Mouse (Mus musculus) megakaryocyte, embryonic 14.5 days (primary cell): Measurements from ENCODE around the gene Arhgef33. TPM values are rescaled to one million over a fixed set of nuclear protein-coding genes. Genes with fewer than 3 reads are reported as not detected.

Experiments
- H3K27me3 ChIP-seq: replicated peaks from 2 replicates; pipeline ENCODE3; 2012; ENCODE audit warnings: inconsistent platforms
- H3K36me3 ChIP-seq: replicated peaks from 2 replicates; pipeline ENCODE3; 2012; ENCODE audit warnings: low read length, inconsistent platforms, mixed read lengths
- H3K4me1 ChIP-seq: 2 replicates; pipeline ENCODE4 v1.6.1; 2012; ENCODE audit warnings: inconsistent platforms
- H3K4me3 ChIP-seq: replicated peaks from 2 replicates; pipeline ENCODE3; 2012; ENCODE audit warnings: moderate library complexity, mild to moderate bottlenecking, inconsistent platforms
- H3K9me3 ChIP-seq: 2 replicates; pipeline ENCODE4 v1.6.1; 2012; ENCODE audit warnings: inconsistent platforms
- FLI1 ChIP-seq: IDR thresholded peaks from 2 replicates; pipeline ENCODE4 v1.6.1; 2012; ENCODE audit warnings: low read length, inconsistent platforms, mixed read lengths
- GATA1 ChIP-seq: IDR thresholded peaks from 3 replicates; pipeline ENCODE4 v1.6.1; 2012; ENCODE audit warnings: mixed read lengths, low read length, inconsistent platforms, borderline replicate concordance
- polyA plus RNA-seq: library from polyadenylated mRNA; stranded (reverse); fragments of >175 nt; gene quantifications from 2 replicates; pipeline ENCODE4 v1.2.3, GENCODE M21; 2012; ENCODE audit warnings: low replicate concordance; ENCODE audit not compliant: insufficient read depth

Gene Arhgef33
- polyA plus RNA-seq, 1 experiment: not detected

DNA sequence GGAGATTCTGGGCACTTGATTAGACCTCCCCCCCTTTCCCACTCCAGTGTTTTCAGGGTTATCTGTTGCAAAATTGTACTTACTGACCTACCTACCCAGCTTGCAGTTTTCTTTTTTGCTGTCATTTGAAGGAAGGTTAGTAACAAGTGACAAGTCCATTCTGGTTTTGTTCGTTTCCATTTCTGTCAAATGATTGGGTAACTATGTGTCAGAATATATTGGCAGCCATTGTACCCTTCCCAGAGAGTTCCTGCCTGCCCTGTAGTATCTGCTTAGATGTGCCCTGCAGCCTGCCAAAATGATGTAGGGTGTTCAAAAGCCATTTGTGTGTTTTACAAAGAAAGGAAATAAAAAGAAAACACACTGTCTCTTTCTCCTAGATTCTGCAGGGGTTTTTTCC, 78.5 kb downstream of the Arhgef33 start:
- TF ChIP-seq GATA1 (no peak), FLI1 (no peak)
- no peak overlapping the region for H3K4me3 ChIP-seq
- no peaks in the 10 kb centered on the region for H3K36me3 ChIP-seq
- H3K9me3 ChIP-seq: no peaks in the 10 kb centered on the region
- peaks cover 6% of the 10 kb centered on the region for H3K4me1 ChIP-seq
- H3K27me3 ChIP-seq: peaks cover 71% of the 10 kb centered on the region

DNA sequence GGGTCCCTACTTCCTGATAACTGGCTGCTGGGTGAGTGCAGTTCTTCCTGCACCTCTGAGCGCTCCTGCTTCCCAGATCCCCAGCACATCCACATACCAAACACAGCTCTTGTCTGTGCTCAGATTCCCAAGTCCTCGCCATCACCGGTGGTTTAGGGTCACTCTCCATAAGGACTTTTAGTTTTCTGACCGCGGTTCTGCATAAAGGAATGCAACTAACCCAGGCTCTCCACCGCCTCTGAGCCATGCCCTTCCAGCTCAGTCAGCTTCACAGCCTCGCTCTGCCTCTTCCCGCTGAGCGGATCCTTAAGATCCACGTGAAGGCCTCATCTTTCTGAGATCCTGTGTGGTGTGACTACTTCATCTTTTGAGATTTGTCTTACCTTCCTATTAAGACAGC, 82.8 kb downstream of the Arhgef33 start:
- Histone ChIP-seq H3K4me1 (peaks cover 11% of the 10 kb centered on the region), H3K4me3 (no peak overlapping the region), H3K27me3 (peaks cover 50% of the 10 kb centered on the region), H3K36me3 (no peaks in the 10 kb centered on the region), H3K9me3 (no peaks in the 10 kb centered on the region)
- TF ChIP-seq FLI1: no peak
- TF ChIP-seq GATA1: no peak

DNA sequence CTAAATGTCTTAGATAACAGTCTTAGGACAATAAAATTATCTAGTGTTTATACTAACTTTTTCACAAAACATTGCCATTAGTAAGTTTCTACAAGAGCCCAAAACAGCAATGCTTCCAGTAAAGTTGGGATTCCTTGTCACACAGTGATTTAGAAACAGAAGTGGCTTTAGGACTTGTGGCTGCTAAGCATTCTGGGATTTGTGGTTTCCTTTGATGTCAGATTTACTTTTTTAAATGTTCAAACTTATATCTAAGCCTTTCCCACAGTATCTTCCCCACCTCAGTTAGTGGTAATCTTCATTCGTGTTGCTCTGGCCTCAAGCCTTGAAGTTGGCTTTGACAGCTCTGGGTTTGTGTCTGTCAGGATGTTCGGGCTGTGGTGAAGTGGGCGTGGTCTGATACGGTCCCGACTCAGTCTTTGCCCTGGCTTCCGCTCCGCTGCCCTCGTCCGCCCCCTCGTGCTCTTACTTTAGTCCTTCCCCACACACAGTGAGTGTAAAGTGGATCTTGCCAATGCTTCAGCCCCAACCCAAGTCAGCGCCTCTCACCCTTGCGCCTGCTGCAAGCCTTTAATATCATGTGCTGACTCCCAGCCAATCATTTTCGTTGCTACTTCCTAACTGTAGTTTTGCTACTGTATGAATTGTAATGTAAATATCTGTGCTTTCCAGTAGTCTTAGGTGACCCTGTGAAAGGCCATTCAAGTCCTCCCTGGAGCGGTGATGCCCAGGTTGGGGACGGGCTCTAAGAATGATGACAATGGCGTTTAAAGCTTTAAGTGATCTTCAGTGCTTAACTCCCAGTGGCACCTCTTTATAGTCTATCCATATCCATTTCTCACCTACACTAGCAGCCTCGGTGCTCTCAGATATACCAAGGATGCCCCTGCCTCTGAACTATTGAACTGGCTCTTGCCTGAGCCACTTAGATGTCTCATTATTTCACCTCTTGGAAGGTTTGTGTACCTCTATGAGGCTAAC, 84.5 kb downstream of the Arhgef33 start:
- Histone ChIP-seq H3K27me3 (peaks cover 37% of the 10 kb centered on the region), H3K4me3 (peak overlapping the region; percentile 88), H3K4me1 (peaks cover 8% of the 10 kb centered on the region), H3K9me3 (no peaks in the 10 kb centered on the region), H3K36me3 (peaks cover 9% of the 10 kb centered on the region)
- TF ChIP-seq GATA1 (no peak), FLI1 (no peak)

DNA sequence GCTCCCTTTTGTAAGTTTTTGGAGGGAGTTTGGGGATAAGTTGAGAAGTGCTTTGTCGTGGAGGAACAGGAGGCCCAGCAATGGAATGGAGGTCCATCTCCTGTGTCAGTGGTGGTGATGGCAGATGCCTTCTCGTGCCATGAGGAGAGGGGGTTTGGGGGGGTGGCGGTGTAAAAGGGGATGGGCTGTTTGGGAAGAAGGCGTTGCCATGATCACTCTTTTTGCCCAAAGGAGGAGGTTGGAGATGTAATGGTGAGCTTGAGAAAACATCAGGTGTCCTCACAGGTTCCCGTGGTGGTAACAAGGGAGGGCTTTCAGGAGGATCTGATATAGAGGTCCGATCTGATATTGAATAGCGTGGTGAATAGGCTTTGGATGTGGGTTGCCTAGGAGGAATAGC, 91.0 kb downstream of the Arhgef33 start:
- H3K27me3 ChIP-seq: peaks cover under 1% of the 10 kb centered on the region
- H3K36me3 ChIP-seq: peaks cover 65% of the 10 kb centered on the region
- H3K4me3 ChIP-seq: no peak overlapping the region
- TF ChIP-seq GATA1: no peak
- no peak for TF ChIP-seq FLI1
- H3K4me1 ChIP-seq: no peaks in the 10 kb centered on the region
- no peaks in the 10 kb centered on the region for H3K9me3 ChIP-seq

DNA sequence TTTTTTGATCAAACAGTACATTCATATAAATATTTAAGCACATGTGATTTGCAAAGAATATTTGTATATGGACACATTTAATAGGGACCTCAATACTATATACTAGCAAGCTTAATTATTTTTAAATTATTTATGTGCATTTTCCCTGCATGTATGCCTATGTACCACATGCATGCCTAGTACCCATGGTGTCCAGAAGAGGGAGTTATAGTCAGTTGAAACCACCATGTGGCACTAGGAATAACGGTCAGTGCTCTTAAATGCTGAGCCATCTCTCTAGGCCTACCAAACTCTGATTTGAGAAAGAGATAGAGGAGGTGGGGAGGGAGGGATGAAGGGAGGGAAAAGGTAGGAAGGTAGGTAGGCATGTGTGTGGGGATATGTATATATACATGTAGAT, 104.0 kb downstream of the Arhgef33 start:
- no peak for TF ChIP-seq FLI1
- TF ChIP-seq GATA1: no peak

DNA sequence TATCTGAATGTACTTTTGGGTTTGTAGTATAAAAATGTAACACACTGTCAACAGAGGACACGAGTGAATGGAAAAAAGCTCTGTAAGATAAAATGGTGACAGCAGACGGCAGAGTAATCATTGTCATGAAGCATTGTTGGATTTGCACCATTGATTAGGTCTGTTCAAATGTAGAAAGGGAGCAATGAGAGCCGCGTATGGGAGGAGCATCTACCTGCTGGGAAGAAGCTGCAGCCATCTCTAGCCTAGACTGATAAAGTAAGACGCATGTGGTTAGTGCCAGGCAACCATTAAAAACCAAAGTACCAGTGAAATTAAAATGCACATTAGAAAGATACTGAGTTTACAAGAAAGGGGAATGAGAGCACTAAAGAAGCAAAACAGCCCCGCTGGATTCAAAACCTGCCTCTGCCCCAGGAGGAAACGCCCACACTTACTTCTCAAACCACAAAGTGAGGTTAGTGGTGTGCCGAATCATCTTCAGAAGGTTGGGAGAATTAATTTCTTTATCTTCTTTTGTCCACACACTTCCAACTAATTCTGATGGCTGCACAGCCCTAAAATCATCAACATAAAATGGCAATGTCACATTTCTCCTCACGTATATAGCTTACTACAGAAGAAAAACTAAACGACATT, 111.5 kb downstream of the Arhgef33 start:
- Histone ChIP-seq H3K36me3 (peaks cover 86% of the 10 kb centered on the region), H3K27me3 (no peaks in the 10 kb centered on the region), H3K4me1 (peaks cover 18% of the 10 kb centered on the region), H3K4me3 (no peak overlapping the region), H3K9me3 (no peaks in the 10 kb centered on the region)
- no peak for TF ChIP-seq FLI1

More for the DNA sequence above, 104.0 kb downstream of the Arhgef33 start:
- Histone ChIP-seq H3K9me3 (no peaks in the 10 kb centered on the region), H3K4me1 (no peaks in the 10 kb centered on the region), H3K36me3 (peaks cover 95% of the 10 kb centered on the region), H3K4me3 (no peak overlapping the region), H3K27me3 (no peaks in the 10 kb centered on the region)

DNA sequence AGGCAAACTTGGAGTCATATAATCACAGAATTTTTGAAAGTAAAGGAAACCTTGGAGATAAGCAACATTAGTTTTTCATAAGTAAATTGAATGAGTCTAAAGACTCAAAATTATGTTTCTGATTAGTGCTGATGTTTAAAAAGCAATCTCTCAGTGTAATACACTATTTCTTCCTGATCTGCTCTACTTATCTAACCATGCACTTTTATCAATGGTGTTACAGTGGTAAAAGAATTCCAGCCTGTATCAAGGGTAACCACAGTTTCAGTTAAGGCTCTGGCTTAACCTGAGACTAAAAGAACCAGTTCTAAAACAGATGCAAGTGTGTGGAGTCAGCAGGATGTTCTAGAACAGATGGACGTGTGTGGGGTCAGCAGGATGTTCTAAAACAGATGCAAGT, 113.8 kb downstream of the Arhgef33 start:
- no peaks in the 10 kb centered on the region for H3K27me3 ChIP-seq
- peaks cover 76% of the 10 kb centered on the region for H3K36me3 ChIP-seq

DNA sequence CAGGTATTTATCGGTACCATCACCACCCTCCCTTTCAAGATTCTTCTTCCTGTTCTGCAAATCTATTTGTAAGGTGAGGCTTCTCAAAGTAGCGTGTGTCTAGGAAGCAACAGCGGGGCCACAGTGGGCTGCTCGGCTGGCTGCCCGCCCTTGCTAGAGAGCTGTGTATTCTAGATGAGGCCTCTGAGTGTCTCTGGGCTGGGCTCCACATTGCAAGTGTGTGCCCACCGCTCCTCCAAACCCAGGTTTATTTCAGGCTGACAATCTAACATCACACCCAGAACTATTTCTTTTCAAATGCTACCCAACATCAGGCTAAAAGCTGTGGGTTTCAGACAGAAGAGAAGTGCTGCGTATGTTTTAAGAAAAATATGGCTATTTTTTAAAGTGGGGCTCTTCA, 119.0 kb downstream of the Arhgef33 start:
- H3K36me3 ChIP-seq: peaks cover 65% of the 10 kb centered on the region
- no peaks in the 10 kb centered on the region for H3K27me3 ChIP-seq
- H3K4me1 ChIP-seq: peaks cover 13% of the 10 kb centered on the region; the same call in 1 of the 2 replicates
- no peak overlapping the region for H3K4me3 ChIP-seq
- no peaks in the 10 kb centered on the region for H3K9me3 ChIP-seq
- TF ChIP-seq GATA1: no peak
- TF ChIP-seq FLI1: no peak

More for the DNA sequence above, 113.8 kb downstream of the Arhgef33 start:
- Histone ChIP-seq H3K9me3 (no peaks in the 10 kb centered on the region), H3K4me1 (peaks cover 21% of the 10 kb centered on the region), H3K4me3 (no peak overlapping the region)
- TF ChIP-seq GATA1 (no peak), FLI1 (no peak)

DNA sequence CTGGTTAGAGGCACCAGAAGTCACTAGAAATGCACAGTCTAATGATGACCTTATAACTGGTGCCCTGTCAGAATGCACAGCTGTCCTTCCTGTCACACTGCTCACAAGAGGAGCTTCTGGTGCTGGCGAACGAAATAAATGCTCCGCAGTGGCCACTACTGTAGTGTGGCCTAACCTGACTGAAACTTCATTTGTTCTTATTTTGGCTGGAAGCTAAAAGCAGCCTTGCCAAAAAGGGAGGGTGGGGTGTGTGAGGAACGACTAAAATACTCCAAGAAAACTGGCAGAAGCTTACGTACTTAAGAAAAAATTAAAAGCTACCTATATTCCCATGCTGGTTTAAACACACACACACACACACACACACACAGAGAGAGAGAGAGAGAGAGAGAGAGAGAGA, 119.7 kb downstream of the Arhgef33 start:
- Histone ChIP-seq H3K9me3 (no peaks in the 10 kb centered on the region), H3K36me3 (peaks cover 69% of the 10 kb centered on the region), H3K4me3 (no peak overlapping the region), H3K27me3 (no peaks in the 10 kb centered on the region), H3K4me1 (peaks cover 13% of the 10 kb centered on the region; the same call in 1 of the 2 replicates)
- no peak for TF ChIP-seq FLI1
- no peak for TF ChIP-seq GATA1

DNA sequence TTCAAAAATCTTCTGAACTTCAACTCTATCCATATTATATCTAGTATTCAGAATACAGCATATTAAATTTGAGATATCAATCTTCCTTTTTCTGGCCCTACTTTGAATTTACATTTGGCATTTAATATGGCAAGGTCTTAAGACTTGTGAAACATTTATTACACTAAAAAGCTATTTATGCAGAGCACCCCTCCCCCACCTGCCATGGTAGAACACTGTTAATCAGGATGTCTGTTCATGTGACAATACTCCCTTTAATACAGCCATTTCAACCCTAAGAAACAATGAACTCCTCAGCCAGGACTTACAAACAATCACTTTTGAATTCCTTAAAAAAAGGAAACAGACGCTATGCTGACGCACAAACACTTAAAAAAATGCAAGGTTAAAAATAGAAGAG, 120.8 kb downstream of the Arhgef33 start:
- H3K36me3 ChIP-seq: peaks cover 71% of the 10 kb centered on the region
- TF ChIP-seq FLI1 (no peak), GATA1 (no peak)
- no peak overlapping the region for H3K4me3 ChIP-seq
- H3K9me3 ChIP-seq: no peaks in the 10 kb centered on the region
- H3K4me1 ChIP-seq: peaks cover 13% of the 10 kb centered on the region; the same call in 1 of the 2 replicates
- no peaks in the 10 kb centered on the region for H3K27me3 ChIP-seq
